Mouse (Mus musculus) right cerebral cortex, postnatal 25 days (tissue): ENCODE results near the gene Clpsl2.
"Not testable (repeated sequence)": the region's sequence is repeated elsewhere in the genome, so short reads cannot be mapped to it uniquely, and the experiment has no call there.

Experiments used
- DNase-seq: peaks from one replicate; pipeline ENCODE4 v3.0.0; 2022

Gene Clpsl2

DNA sequence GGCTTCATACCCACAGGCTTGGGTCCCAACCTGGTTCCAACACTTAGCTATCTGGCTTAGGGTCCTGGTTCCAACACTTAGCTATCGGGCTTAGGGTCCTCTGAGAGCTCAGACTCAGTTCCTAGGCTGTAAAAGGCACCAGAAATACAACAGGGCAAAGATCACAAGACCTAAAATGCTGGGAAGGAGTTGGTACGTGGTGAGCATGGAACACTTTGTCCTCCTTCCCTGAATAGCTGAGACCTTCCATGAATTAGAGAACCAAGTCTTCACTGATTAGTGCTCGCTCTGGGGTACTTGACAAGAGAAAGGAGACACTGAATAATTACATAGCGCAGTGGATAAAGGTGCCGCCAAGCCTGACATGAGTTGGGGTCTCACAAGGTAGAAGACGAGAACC lies 27.3 kb upstream of the Clpsl2 start:
- no peak for DNase-seq

DNA sequence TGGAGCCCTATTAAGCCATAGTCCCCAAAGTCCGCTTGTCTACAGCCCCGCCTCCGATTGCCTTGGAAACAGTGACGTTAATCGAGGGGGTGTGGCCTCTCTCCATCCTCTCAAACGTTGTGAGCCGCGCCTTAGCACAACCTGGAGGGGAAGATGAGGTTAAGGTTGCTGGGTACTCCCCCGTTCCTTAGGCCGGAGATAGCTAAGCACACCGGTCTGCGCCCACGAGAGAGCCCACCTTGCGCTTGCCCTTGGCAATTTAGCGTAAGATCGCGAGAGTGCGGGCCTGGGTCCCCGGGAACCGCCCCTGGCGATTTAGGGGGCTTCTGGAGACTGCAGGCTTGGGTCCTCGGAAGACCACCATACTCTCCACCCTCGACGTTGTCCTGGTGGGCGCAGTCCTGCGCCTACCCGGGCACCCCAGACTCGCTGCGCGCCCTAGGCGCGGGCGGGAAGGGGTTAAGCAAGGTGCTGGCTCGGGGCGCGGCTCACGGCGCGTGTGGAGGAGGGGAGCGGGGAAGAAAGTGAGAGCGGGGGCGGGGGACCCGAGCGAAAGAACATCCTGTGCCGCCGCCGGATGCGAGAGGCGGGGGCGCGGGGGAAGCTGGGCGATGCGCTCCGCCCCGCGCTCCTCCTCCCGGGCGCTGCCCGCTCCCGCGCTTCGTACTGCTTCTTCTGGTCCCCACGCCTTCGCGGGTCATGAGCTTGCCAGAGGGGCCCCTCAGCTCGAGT lies 26.4 kb upstream of the Clpsl2 start:
- DNase-seq = peak; percentile 91

DNA sequence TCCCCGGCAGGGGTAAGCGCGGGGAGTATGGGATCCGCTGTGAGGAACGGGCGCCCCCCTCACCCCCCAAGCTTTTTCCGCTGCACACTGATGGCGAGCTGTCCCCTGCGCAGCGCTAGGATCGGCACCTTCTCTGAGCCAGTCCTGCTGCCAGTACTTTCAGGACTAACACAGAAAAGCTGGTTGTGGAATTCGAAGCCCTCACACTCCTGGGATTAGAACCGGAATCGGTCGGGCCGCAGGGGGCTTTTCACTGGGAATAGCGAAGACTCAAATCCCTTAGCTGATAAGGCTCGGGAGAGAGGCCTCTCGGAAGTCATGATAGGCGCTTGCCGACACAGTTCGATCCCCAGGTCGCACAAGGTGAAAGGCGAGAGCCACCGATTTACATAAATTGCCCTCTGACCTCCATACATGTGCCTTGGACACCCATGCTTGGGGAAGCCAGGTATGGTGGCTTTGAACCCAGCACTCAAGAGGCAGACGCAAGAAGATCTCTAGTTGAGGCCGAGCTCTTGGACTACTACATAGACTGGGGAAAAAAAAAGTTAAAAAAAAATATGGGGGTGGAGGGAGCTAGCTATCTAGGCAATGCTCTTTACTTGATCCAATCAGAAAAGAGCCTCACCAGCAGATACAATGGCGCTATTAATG lies 25.7 kb upstream of the Clpsl2 start:
- DNase-seq = no peak

DNA sequence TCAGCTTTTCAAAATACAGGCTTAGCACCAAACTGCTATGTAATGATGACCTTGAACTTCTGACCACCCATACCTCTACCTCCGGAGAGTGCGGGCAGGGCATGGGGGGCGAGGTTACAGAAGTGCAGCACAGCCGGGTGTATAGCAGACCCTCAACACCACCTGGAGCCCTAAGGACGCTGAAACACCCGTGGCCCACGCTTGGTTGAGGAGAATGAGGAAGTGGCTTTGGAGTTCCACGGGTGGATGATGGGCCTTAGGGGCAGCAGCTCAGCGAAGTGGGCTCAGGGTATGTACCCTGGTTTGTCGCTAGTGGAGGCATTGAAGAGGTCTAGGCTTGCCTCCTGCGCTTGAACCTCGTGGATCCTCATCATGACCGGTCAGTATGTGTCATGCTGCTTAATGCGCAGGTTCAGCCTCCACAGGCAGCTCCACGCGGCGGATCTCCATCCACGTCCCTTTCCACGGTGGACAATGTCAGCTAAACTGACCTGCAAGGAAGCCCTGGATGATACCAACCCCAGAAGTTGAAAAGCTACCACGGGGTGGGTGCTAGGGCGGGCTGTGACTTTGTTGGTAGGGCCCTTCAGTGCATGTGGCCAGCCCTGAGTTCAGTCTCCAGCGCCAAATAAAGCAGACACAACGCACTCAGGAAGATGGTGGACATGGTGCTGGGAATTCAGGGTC lies 25.1 kb upstream of the Clpsl2 start:
- DNase-seq = no peak

DNA sequence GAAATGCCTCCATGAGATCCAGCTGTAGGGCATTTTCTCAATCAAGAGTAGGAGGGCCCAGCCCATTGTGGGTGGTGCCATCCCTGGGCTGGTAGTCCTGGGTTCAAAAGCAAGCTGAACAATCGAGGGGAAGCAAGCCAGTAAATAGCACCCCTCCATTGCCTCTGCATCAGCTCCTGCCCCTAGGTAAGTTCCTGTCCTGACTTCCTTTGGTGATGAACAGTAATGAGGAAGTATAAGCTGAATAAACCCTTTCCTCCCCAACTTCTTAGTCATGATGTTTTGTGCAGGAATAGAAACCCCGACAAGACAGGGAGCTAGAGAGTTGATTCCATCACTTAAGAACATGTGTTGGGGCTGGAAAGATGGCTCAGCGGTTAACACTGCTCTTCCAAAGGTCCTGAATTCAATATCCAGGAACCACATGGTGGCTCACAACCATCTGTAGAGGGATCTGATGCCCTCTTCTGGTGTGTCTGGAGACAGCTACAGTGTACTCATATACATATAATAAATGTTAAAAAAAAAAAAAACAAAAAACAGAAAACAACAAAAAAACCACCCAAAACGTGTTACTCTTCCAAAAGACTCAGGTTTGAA lies 24.3 kb upstream of the Clpsl2 start:
- no peak for DNase-seq

DNA sequence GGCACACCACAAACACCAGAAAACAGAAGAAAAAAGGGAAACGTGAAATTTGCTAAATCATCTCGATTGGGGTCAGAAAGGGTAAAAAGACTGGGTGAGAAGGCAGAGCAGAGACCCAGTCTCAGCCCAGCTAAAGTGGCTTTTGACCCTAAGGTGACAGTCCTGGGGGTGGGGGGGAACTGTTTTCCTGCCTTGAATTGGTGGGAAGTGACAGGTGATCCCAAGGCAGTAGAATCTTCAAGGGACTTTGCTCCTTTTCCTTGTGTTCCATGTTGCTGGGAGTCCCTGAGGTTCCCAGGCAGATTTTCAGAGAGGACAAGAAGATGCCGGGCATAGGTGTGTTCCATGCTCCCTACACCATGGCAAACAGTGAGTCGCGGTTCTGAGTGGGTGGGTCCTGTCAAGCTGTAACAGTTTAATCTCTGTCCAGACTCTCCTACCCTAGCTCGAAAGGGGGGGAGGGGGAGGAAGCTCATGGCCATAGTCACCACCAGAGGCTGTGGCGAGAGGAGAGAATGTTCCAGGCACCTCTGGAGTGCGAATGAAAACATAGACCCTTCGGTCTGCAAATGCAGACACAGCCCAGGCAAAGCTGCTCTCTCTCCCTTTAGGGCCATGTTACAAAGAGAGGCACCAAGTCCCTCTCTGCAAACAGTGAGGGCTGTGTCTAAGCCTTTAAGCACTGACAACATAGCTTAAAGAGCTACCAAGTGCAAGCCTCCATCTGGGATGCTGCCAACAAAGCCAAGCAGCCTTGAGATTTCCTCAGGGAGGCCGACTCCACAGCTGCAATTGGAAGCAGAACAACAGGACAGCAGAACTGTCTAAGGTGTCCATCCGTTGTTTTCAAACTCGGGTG lies 21.8 kb upstream of the Clpsl2 start:
- DNase-seq = no peak

DNA sequence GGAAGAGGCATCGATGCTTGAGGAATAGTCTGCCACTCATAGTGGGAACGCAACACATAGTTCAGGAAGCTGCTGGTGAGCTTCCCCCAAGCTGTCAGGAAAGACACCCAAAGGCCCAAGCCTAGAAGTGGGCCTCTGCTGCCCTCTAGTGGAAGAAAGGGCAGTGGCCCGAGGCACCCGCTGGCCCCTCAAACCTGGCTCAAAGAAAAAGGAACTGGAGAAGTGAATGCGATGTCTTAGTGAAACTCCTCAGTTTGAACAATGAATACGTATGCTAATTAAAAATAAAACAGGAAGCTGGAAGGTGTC lies 21.2 kb upstream of the Clpsl2 start:
- peak; percentile 84 for DNase-seq

DNA sequence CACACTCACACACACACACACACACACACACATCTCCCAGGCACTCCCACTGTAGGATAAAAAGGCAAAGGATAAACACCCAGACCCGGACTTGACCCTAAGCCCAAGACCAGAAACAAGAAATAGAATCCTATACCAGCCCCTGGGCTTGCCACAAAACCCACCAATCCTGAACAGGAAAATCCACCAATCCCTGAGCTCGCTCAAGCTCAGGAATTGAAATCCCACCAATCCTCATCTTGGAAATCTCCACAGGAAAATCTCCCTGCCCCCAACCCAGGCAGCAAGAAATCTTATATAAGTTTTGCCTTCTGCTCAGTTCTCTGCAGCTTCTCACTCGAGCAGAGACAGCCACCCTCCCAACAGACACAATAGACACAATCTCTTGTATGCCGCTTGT lies 20.1 kb upstream of the Clpsl2 start:
- DNase-seq = no peak

DNA sequence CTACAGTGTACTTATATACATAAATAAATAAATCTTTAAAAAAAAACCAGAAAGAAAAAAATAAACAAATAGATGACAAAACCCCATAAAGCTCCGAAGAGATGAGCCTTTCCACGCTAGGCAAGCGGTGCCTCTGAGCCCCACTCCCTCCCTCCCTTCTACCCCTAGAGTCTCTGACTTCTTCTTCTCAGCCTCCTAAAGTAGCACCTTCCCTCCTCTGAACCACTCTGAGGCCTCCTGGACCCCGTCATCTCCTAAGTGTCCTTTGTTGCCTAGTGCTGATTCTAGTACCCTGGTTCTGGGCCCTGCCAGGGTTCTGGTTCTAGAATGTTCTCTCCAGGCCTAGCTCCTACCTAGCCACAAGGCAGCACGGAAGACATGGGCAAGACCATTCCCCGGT lies 18.7 kb upstream of the Clpsl2 start, which contains the start of gene Armc12:
Armc12 (plus strand) TSS at position 301 of the 400 bp plus-strand sequence.
- DNase-seq = no peak

DNA sequence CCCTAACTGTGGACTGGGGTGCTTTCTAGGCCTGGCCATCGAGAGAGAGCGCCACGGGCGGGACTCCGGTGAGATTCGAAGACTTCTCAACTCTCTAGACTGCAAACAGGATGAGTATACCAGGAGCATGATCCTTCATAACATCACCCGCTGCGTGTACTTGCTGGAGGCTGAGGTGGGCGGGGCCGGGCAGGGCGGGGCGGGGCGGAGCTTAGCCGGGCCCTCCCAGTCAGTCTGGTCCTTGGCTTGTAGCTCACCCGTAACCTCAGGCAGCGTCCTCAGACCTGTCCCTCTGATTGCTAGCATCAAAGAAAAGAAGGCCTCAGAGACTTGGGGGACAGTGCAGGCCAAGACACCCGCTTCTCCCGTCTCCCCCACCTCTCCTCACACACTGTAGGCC lies 17.3 kb upstream of the Clpsl2 start:
- DNase-seq = no peak

DNA sequence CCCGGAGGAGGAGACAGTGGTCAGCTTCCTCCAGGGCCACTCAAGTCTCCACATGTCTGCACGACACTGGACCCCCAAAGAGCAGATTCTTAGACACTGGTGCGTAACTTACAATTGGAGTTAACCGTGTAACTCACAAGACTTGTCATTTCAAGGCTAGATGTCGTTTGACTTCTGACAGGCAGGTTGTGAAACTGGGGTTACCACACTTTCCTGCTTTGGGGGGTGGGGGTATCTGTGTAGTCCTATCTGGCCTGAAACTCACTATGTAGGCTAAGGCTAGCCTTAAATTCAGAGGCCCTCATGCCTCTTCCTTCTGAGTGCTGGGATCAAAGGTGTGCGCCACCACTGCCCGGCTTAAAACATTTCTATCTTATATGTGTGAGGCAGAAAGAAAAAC lies 16.7 kb upstream of the Clpsl2 start:
- no peak for DNase-seq

DNA sequence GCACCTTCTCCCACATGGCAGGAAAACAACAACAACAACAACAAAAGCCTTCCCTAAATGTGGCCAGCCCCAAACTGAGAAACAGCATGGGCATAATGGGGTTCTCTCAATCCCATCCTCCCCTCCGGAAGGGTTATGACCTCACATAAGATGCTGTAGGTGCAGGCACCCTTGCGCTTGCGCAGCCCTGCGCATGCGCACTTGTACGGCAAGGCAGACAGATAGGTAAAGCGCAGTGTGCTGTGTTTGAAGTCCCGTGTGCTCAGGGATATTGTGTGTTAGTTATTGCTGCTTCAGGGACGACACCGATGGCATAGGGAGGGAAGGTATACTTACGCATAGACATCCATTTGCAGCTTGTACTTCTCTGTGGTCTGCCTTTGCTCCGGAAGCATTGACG lies 15.9 kb upstream of the Clpsl2 start:
- DNase-seq = no peak

DNA sequence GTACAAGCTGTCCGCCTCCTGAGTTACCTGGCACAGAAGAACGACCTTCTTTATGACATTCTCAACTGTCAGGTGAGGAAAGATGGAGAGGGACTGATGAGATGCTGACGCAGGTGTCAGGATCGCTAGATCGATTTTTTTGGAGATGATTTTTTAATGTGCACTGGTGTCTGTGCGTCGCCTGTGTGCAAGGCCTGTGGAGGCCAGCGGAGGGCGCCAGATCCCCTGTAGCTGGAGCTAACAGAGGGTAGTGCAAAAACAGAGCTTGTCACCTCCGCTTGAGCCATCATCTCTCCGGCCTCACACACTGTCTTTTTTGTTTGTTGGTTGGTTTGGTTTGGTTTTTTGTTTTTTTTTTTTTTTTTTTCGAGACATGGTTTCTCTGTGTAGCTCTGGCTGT lies 11.3 kb upstream of the Clpsl2 start:
- DNase-seq = no peak

DNA sequence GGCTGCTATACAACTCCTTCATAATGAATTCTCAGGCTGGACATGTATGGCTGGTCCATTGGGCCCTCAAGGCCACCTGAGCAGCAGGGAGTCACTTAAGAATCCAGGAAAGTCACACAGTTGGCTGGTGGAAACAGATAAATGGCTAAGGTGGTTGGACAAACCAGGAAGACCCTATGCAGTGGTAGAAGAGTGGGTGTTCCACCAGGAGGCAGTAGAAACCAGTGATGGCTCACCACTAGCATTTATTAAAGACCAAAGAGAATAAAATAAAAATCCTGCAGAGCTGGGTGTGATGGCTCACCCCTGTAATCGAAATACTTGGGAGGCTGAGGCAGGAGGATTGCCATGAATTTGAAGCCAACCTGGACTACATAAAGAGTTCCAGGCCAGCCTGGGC lies 2.3 kb upstream of the Clpsl2 start:
- no peak for DNase-seq

DNA sequence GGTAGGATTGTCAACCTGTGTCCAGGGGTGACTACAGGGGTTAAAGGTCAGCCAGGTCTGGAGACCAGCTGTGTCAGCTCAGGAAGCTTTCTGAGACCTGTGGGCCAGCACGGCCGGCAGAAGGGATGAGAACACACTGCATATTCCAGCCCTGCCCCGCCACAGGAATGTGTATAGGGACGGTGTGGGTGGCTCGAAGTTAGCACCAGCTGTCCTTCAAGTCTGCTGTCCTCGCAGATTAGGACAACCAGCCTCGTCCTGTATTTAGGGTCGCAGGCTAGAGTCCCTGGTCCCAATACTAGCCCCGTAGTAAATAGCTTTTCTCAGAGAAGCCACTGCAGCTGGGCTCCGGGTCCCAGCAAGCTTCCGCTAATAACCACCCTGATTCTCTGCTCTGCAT lies 661 bp upstream of the Clpsl2 start:
- DNase-seq = no peak

DNA sequence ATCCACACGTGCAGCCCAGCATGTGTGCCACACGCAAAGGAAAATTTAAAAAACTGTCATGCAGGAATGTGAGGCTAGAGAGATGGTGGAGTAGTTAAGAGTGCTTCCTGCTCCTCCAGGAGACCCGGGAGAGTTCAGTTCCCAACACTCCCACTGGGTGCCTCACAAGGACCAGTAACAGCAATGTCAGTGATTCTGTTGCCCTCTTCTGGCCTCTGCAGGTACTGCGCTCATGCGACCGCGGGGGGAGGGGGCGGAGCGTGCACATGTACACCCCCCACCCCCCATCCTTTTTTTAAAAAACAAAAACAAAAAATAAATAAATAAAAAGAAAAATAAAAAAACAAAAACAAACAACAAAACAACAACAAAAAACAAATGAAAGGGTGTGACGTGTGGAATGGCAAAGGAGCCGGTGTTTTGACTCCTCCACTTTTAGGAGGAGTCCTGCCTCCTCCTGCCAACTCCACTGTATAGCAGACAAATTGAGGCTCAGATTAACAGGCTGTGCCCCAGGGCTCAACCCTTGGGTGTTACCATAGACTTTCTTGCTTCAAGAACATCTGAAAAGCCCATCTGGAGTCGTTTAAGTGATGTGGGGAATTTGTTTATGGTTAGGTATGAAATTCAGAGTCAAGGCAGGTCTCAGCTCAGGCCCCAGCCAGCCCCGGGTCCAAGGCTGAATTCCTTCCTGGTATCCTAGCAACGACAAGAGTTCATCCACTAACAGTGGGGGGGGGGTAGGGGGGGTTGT lies 4.0 kb downstream of the Clpsl2 start:
- peak; percentile 54 for DNase-seq

DNA sequence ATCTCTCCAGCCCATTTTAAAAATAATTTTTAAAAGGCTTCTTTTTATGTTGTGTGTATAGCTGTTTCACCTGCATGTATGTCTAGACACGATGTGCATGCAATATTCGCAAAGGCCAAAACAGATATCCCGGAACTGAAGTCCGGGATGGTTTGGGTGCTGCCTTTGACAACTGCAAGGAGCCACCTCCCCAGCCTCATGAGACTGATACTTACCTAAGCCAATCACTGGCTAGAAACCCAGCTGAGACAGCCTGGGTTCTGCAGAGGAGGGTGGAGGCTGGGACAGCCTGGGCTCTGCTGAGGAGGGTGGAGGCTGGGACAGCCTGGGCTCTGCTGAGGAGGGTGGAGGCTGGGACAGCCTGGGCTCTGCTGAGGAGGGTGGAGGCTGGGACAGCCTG lies 4.8 kb downstream of the Clpsl2 start:
- DNase-seq = not testable (repeated sequence)

DNA sequence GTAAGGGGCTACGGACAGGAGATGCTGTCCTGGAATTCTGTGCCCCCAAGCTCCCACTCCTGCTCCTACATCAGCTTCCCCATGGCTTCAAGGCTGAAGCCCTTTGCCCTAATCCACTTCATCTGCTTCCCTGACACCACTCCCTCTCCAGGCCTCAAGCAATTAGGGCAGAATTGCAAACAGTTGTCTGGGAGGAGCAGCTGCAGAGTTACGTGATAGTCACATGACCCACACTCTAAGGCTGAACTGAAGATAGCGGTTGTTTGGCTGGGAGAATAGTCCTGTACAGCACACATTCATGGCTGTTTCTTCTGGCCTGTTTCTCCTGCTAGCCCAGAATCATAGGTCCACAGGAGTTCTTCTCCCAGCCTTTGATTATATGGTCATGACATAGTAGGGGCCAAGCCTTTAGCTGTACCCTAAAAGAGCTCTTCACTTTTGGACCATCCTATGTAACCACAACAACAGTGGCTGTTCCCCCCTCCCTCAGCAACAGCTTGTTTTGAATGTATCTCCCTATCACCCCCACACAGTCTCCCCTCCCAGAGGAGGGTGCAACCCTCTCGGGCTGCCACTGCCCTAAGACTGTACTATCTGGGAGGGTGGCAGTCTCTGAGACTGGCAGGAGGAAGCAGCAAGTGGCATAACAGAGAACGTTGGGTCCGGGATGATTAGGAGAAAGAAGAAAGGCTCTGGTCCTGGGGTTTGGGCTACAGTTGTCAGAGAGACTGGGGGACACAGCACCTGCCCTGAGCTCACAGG lies 7.6 kb downstream of the Clpsl2 start:
- no peak for DNase-seq

DNA sequence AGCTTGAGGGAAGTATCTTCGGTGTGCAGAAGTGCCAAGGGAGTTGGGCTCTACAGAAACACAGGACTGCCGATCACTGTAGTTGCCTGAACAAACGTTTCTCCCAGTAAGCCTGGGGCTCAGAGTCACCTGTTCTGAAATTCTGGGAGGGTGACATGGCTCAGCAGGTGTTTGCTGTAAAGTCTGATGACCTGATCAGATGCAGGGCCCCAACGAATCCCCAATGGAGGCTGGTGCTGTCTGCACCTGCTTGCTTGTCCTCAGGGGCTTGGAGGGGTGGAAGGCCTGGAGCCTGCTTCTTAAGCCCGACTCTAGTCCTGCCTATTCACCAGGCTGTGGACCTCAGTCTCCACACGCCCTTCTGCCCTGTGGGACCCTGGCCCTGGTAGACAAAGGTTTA lies 8.6 kb downstream of the Clpsl2 start:
- no peak for DNase-seq

DNA sequence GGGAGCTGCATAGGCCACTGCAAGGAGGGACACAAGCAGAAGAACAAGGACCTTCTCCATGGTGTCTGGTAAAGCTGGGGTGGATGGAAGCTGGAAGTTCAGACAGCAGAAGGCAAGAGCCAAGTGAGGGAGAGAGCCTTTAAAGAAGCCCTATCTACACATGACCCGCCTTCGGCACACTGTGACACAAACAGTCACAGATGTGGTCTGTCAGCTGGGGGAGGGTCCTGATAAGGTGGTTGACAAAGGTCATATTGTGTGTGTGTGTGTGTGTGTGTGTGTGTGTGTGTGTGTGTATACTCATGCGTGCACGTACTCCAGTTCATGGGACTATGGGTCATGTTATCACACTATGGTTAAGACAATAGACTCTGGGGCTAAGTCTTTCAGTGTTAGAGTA lies 11.4 kb downstream of the Clpsl2 start, which contains the start of gene Clps:
Clps (minus strand) TSS at position 169 of the 400 bp plus-strand sequence.
- no peak for DNase-seq

DNA sequence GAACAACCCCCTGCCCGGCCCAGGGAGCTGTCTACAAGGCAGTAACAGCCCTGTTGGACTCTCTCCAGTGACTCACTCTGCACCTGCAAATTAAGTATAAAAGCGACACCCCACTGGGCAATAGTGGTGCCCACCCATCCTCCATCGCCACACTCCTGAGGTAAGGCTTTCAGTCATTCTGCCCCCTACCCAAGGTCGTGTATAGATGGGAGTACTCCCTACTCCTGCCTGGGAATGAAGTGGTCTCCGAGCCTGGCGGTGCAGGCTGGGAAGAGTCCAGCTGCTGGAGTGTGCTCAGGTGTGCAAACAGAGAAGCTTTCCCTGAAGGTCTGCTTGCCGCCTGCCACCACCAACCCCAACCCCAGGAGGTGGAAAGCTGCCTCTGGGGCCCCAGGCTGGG lies 12.4 kb downstream of the Clpsl2 start:
- no peak for DNase-seq
